Mouse (Mus musculus): ENCODE data around the gene Itgam. TPM values are rescaled to one million over a fixed set of nuclear protein-coding genes. Genes with fewer than 3 reads are reported as not detected.

Gene Itgam
- polyA plus RNA-seq, 1 experiment, result not detected

- TF ChIP-seq POLR2A (IDR thresholded peaks at IDR 0.05; ENCODE audit: insufficient read depth, low read depth, low read length) (no peak), CTCF (IDR thresholded peaks at IDR 0.05; ENCODE audit: insufficient read depth, low read depth, low read length) (no peak)
- Histone ChIP-seq H3K4me1 (ENCODE audit: control insufficient read depth, insufficient read depth, low read length) (no peaks in the 10 kb centered on the region), H3K4me3 (ENCODE audit: insufficient read depth, low read depth, low read length) (no peak overlapping the region), H3K27ac (ENCODE audit: insufficient read depth, low read depth, low read length) (no peak overlapping the region)
- WGBS, result 86% methylated on average over 2 of the region's 2 CpGs
Observed at GRCm38 (mm10) chr7:128069844-128070243, 7.4 kb downstream of the Itgam start.

DNA sequence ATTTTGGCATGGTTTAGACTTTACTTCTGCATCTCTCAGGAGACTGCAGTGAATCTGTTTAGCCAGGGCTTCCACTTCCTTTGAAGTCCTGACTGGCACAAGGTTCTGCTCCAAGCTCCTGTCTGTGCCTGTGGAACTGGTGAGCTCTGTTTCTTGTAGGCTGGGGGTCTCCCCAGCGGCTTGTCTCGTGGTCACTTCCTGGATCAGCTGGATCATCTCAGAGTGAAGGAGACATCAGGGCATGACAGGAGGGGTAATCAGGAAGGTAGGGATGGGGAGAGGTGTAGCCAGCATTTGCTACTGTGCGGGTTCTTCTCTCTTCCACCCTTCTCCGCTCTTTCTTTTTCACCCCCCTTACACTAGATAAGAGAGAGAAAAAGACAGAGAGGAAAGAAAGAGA lies 9.4 kb downstream of the Itgam start:
- TF ChIP-seq POLR2A (IDR thresholded peaks at IDR 0.05; ENCODE audit: insufficient read depth, low read depth, low read length), result no peak
- no peak for TF ChIP-seq CTCF (IDR thresholded peaks at IDR 0.05; ENCODE audit: insufficient read depth, low read depth, low read length)
- Histone ChIP-seq H3K27ac (ENCODE audit: insufficient read depth, low read depth, low read length) (no peak overlapping the region), H3K4me1 (ENCODE audit: control insufficient read depth, insufficient read depth, low read length) (no peaks in the 10 kb centered on the region), H3K4me3 (ENCODE audit: insufficient read depth, low read depth, low read length) (no peak overlapping the region)
- WGBS, result 84% methylated on average over 4 of the region's 4 CpGs

DNA sequence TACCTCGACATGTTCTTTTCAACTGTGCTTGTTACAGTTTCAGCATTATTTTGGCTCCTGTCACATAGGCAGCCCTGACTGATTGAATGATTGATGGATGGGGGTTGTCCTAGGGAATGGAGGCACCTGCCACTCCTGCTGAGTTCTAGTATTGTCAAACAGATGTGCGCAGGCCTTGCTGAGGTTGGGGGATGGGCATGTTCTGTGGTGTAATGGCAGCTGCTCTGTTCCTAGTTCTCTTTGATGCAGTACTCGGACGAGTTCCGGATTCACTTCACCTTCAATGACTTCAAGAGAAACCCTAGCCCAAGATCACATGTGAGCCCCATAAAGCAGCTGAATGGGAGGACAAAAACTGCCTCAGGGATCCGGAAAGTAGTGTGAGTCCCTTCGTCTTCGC lies 17.6 kb downstream of the Itgam start:
- no peaks in the 10 kb centered on the region for H3K4me1 ChIP-seq (ENCODE audit: control insufficient read depth, insufficient read depth, low read length)
- WGBS, result 82% methylated on average over 8 of the region's 8 CpGs
- no peak overlapping the region for H3K4me3 ChIP-seq (ENCODE audit: insufficient read depth, low read depth, low read length)
- TF ChIP-seq POLR2A (IDR thresholded peaks at IDR 0.05; ENCODE audit: insufficient read depth, low read depth, low read length) (no peak), CTCF (IDR thresholded peaks at IDR 0.05; ENCODE audit: insufficient read depth, low read depth, low read length) (no peak)
- no peak overlapping the region for H3K27ac ChIP-seq (ENCODE audit: insufficient read depth, low read depth, low read length)

DNA sequence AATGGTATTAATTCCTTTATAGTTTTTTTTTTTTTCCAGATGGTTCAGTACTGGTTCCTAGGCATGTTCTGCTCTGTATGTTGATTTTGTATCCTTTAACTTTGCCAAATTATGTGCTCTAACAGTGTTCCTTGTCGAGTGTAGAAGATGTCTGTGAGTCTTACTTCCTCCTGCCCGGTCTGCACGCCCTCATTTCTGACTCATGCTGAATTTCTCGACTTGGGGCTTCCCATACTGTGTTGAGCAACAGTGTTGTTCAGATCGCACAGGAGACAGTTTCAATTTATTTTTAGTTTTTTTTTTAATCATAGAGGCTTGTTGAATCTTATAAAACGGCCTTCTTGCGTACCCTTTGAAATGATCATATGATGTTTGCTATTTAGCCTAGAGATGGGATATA lies 26.7 kb downstream of the Itgam start:
- Histone ChIP-seq H3K4me1 (ENCODE audit: control insufficient read depth, insufficient read depth, low read length) (no peaks in the 10 kb centered on the region), H3K27ac (ENCODE audit: insufficient read depth, low read depth, low read length) (no peak overlapping the region), H3K4me3 (ENCODE audit: insufficient read depth, low read depth, low read length) (no peak overlapping the region)
- 58% methylated on average over 7 of the region's 7 CpGs for WGBS
- TF ChIP-seq POLR2A (IDR thresholded peaks at IDR 0.05; ENCODE audit: insufficient read depth, low read depth, low read length), result no peak
- TF ChIP-seq CTCF (IDR thresholded peaks at IDR 0.05; ENCODE audit: insufficient read depth, low read depth, low read length), result no peak

- WGBS, result 75% methylated on average over 1 of the region's 1 CpGs
- H3K27ac ChIP-seq (ENCODE audit: insufficient read depth, low read depth, low read length), result no peak overlapping the region
Observed at GRCm38 (mm10) chr7:128098135-128098534, 35.7 kb downstream of the Itgam start.

GRCm38 (mm10) chr7:128100742-128101357 lies 38.4 kb downstream of the Itgam start:
- no peak overlapping the region for H3K4me3 ChIP-seq (ENCODE audit: insufficient read depth, low read depth, low read length)
- no peak for TF ChIP-seq CTCF (IDR thresholded peaks at IDR 0.05; ENCODE audit: insufficient read depth, low read depth, low read length)
- TF ChIP-seq POLR2A (IDR thresholded peaks at IDR 0.05; ENCODE audit: insufficient read depth, low read depth, low read length), result no peak
- WGBS, result 91% methylated on average over 2 of the region's 2 CpGs
- no peaks in the 10 kb centered on the region for H3K4me1 ChIP-seq (ENCODE audit: control insufficient read depth, insufficient read depth, low read length)
- no peak overlapping the region for H3K27ac ChIP-seq (ENCODE audit: insufficient read depth, low read depth, low read length)

More at GRCm38 (mm10) chr7:128098135-128098534, 35.7 kb downstream of the Itgam start:
- no peak overlapping the region for H3K4me3 ChIP-seq (ENCODE audit: insufficient read depth, low read depth, low read length)
- no peak for TF ChIP-seq CTCF (IDR thresholded peaks at IDR 0.05; ENCODE audit: insufficient read depth, low read depth, low read length)
- no peak for TF ChIP-seq POLR2A (IDR thresholded peaks at IDR 0.05; ENCODE audit: insufficient read depth, low read depth, low read length)
- no peaks in the 10 kb centered on the region for H3K4me1 ChIP-seq (ENCODE audit: control insufficient read depth, insufficient read depth, low read length)

DNA sequence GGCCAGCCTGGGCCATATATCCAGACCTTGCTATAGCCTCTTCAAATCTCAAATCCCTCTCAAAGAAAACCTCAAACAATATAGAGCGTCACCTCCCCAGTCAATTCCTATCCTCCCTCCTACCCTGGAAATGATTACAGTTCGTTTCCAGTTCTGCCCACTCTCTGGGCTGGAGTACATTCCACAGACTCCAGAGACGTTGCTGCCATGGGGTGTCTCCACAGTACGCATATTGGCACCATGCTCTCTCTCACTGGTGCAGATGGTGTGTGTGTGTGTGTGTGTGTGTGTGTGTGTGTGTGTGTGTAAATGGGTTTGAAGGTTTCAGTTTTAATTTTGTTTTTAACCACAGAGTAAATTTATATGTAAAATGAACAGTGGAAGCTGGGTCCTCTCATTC lies 42.8 kb downstream of the Itgam start:
- Histone ChIP-seq H3K27ac (ENCODE audit: insufficient read depth, low read depth, low read length) (no peak overlapping the region), H3K4me1 (ENCODE audit: control insufficient read depth, insufficient read depth, low read length) (no peaks in the 10 kb centered on the region), H3K4me3 (ENCODE audit: insufficient read depth, low read depth, low read length) (no peak overlapping the region)
- 54% methylated on average over 4 of the region's 4 CpGs for WGBS
- no peak for TF ChIP-seq POLR2A (IDR thresholded peaks at IDR 0.05; ENCODE audit: insufficient read depth, low read depth, low read length)

DNA sequence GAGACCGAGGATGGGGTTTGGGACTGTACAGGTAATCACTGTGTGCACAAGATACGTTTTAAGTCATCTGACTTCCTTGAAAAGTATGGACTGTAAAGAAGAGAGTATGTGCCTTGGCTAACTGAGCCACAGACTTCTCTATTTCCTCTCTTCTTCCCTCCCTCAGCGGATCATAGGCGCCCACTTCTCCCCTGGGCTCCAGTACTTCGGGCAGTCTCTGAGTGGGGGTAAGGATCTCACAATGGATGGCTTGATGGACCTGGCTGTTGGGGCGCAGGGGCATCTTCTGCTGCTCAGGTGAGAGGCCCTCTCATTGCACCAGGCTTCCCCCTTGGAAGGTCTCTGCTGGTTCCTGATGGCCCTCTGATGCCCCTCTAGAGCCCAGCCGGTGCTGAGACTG lies 45.0 kb downstream of the Itgam start:
- WGBS, result 90% methylated on average over 7 of the region's 7 CpGs
- TF ChIP-seq POLR2A (IDR thresholded peaks at IDR 0.05; ENCODE audit: insufficient read depth, low read depth, low read length) (no peak), CTCF (IDR thresholded peaks at IDR 0.05; ENCODE audit: insufficient read depth, low read depth, low read length) (no peak)
- Histone ChIP-seq H3K4me3 (ENCODE audit: insufficient read depth, low read depth, low read length) (no peak overlapping the region), H3K4me1 (ENCODE audit: control insufficient read depth, insufficient read depth, low read length) (no peaks in the 10 kb centered on the region), H3K27ac (ENCODE audit: insufficient read depth, low read depth, low read length) (no peak overlapping the region)

- WGBS, result 76% methylated on average over 2 of the region's 2 CpGs
- TF ChIP-seq POLR2A (IDR thresholded peaks at IDR 0.05; ENCODE audit: insufficient read depth, low read depth, low read length) (no peak), CTCF (IDR thresholded peaks at IDR 0.05; ENCODE audit: insufficient read depth, low read depth, low read length) (no peak)
- no peak overlapping the region for H3K27ac ChIP-seq (ENCODE audit: insufficient read depth, low read depth, low read length)
- no peaks in the 10 kb centered on the region for H3K4me1 ChIP-seq (ENCODE audit: control insufficient read depth, insufficient read depth, low read length)
- H3K4me3 ChIP-seq (ENCODE audit: insufficient read depth, low read depth, low read length), result no peak overlapping the region
Observed at GRCm38 (mm10) chr7:128110314-128110713, 47.9 kb downstream of the Itgam start.

GRCm38 (mm10) chr7:128112131-128112530 lies 49.7 kb downstream of the Itgam start:
- H3K4me1 ChIP-seq (ENCODE audit: control insufficient read depth, insufficient read depth, low read length), result no peaks in the 10 kb centered on the region

More at GRCm38 (mm10) chr7:128112131-128112530, 49.7 kb downstream of the Itgam start:
- Histone ChIP-seq H3K27ac (ENCODE audit: insufficient read depth, low read depth, low read length) (no peak overlapping the region), H3K4me3 (ENCODE audit: insufficient read depth, low read depth, low read length) (no peak overlapping the region)
- 88% methylated on average over 11 of the region's 11 CpGs for WGBS
- TF ChIP-seq POLR2A (IDR thresholded peaks at IDR 0.05; ENCODE audit: insufficient read depth, low read depth, low read length), result no peak
- no peak for TF ChIP-seq CTCF (IDR thresholded peaks at IDR 0.05; ENCODE audit: insufficient read depth, low read depth, low read length)
